25 mouse cellular contexts compared by ENCODE assay signal in genomic region chr15:22857704-22858103, GRCm38 (mm10).
DNase-seq lines count a peak whose midpoint lies in the region; ATAC-seq and TF ChIP-seq lines count a peak whose summit lies in the region.
"Had no signal": no experiment of that assay in that cellular context is flagged by ENCODE, and none has a peak within 500 bp of the region (broad histone marks: within the 10 kb centered on the region; RNA-seq: fewer than 3 reads in every experiment).

No protein-coding gene starts in this region.

- no peaks in the 10 kb centered on the region for H3K27me3 ChIP-seq in forebrain, embryonic 14.5 days (replicated peaks; ENCODE audit: control insufficient read depth, insufficient read depth, low read length)
- H3K27me3 ChIP-seq in forebrain, embryonic 10.5 days (ENCODE audit: poor library complexity, severe bottlenecking) = no peaks in the 10 kb centered on the region
- H3K27me3 ChIP-seq in forebrain, embryonic 16.5 days (replicated peaks; ENCODE audit: control insufficient read depth, insufficient read depth, low read length) = no peaks in the 10 kb centered on the region
- H3K27me3 ChIP-seq in forebrain, embryonic 11.5 days (ENCODE audit: control insufficient read depth, insufficient read depth, low read length) = no peaks in the 10 kb centered on the region
- H3K27me3 ChIP-seq: CH12.LX; embryonic facial prominence, embryonic 13.5 days; embryonic facial prominence, embryonic 15.5 days; Patski had no signal

- no peak for TF ChIP-seq CTCF in brain, embryonic 14.5 days (IDR thresholded peaks at IDR 0.05; ENCODE audit: borderline replicate concordance, extremely low read depth, insufficient read depth, insufficient read length)

- TF ChIP-seq POLR2A in brain, embryonic 14.5 days (IDR thresholded peaks at IDR 0.05; ENCODE audit: borderline replicate concordance, extremely low read depth, insufficient read depth, insufficient read length, poor library complexity, severe bottlenecking) = no peak

- peak; percentile 35 for DNase-seq in forebrain, embryonic 14.5 days (ENCODE audit: low spot score)
- no peak for DNase-seq in forebrain, embryonic 10.5 days (ENCODE audit: extremely low spot score, low spot score)
- no peak for DNase-seq in forebrain, embryonic 11.5 days (ENCODE audit: low spot score)
- peak; percentile 32 for DNase-seq in brain, embryonic 14.5 days (ENCODE audit: low read depth)
- DNase-seq in right cerebral cortex, postnatal 4 days = no peak
- DNase-seq: adrenal gland, adult 8-10 months; adrenal gland, postnatal 14 days; adrenal gland, postnatal 36 days; B cell, adult 2 months; cerebellum, adult 18-20 months; cerebellum, adult 8-10 months; cerebellum, adult 9-11 months; cerebellum, postnatal 14 days; cerebellum, postnatal 36 days; embryo, embryonic 11 days; gastrocnemius, adult 2 months had no signal

- no peaks in the 10 kb centered on the region for H3K9me3 ChIP-seq in forebrain, embryonic 14.5 days (replicated peaks; ENCODE audit: control insufficient read depth, low read length)
- H3K9me3 ChIP-seq in forebrain, embryonic 10.5 days = no peaks in the 10 kb centered on the region
- H3K9me3 ChIP-seq in forebrain, embryonic 16.5 days (ENCODE audit: control insufficient read depth, low read length) = no peaks in the 10 kb centered on the region
- no peaks in the 10 kb centered on the region for H3K9me3 ChIP-seq in forebrain, embryonic 11.5 days (ENCODE audit: control insufficient read depth, low read length)
- H3K9me3 ChIP-seq: embryonic facial prominence, embryonic 13.5 days; embryonic facial prominence, embryonic 15.5 days; G1E had no signal

- H3K4me1 ChIP-seq in forebrain, embryonic 14.5 days (ENCODE audit: control insufficient read depth, insufficient read depth, low read length) = no peaks in the 10 kb centered on the region
- H3K4me1 ChIP-seq in forebrain, embryonic 10.5 days = no peaks in the 10 kb centered on the region
- no peaks in the 10 kb centered on the region for H3K4me1 ChIP-seq in forebrain, embryonic 16.5 days (replicated peaks; ENCODE audit: control insufficient read depth, insufficient read depth, low read length)
- no peaks in the 10 kb centered on the region for H3K4me1 ChIP-seq in forebrain, embryonic 11.5 days (replicated peaks; ENCODE audit: control insufficient read depth, insufficient read depth, low read length)
- H3K4me1 ChIP-seq: embryonic facial prominence, embryonic 13.5 days; embryonic facial prominence, embryonic 15.5 days had no signal

- no peak overlapping the region for H3K4me2 ChIP-seq in forebrain, embryonic 14.5 days (ENCODE audit: low read length)
- H3K4me2 ChIP-seq in forebrain, embryonic 16.5 days (ENCODE audit: low read length) = no peak overlapping the region
- no peak overlapping the region for H3K4me2 ChIP-seq in forebrain, embryonic 11.5 days (ENCODE audit: low read depth, low read length, severe bottlenecking)
- H3K4me2 ChIP-seq: embryonic facial prominence, embryonic 13.5 days; embryonic facial prominence, embryonic 15.5 days had no signal

- H3K36me3 ChIP-seq in forebrain, embryonic 14.5 days (ENCODE audit: control insufficient read depth, insufficient read depth, low read length) = no peaks in the 10 kb centered on the region
- no peaks in the 10 kb centered on the region for H3K36me3 ChIP-seq in forebrain, embryonic 10.5 days (replicated peaks)
- H3K36me3 ChIP-seq in forebrain, embryonic 16.5 days (ENCODE audit: control insufficient read depth, insufficient read depth) = no peaks in the 10 kb centered on the region
- no peaks in the 10 kb centered on the region for H3K36me3 ChIP-seq in forebrain, embryonic 11.5 days (ENCODE audit: control insufficient read depth, insufficient read depth, low read length)
- H3K36me3 ChIP-seq: embryonic facial prominence, embryonic 13.5 days; embryonic facial prominence, embryonic 15.5 days; G1E had no signal

- H3K9ac ChIP-seq in forebrain, embryonic 14.5 days (ENCODE audit: low read length) = no peak overlapping the region
- H3K9ac ChIP-seq in forebrain, embryonic 16.5 days (replicated peaks; ENCODE audit: low read depth, low read length) = no peak overlapping the region
- no peak overlapping the region for H3K9ac ChIP-seq in forebrain, embryonic 11.5 days (ENCODE audit: low read length)
- H3K9ac ChIP-seq: embryonic facial prominence, embryonic 13.5 days; embryonic facial prominence, embryonic 15.5 days had no signal

- H3K27ac ChIP-seq in forebrain, embryonic 14.5 days (ENCODE audit: low read depth, low read length) = no peak overlapping the region
- no peak overlapping the region for H3K27ac ChIP-seq in forebrain, embryonic 10.5 days
- H3K27ac ChIP-seq in forebrain, embryonic 16.5 days (ENCODE audit: low read length) = no peak overlapping the region
- no peak overlapping the region for H3K27ac ChIP-seq in forebrain, embryonic 11.5 days (ENCODE audit: low read depth, low read length)
- H3K27ac ChIP-seq: embryonic facial prominence, embryonic 13.5 days; embryonic facial prominence, embryonic 15.5 days; gastrocnemius, adult 2 months had no signal

- 0 out of 2 replicates have a peak, but pooled peaks have one; percentile 55 for ATAC-seq in forebrain, embryonic 14.5 days
- peak; percentile 72 for ATAC-seq in forebrain, embryonic 16.5 days
- no peak for ATAC-seq in forebrain, embryonic 11.5 days (replicated peaks; ENCODE audit: low FRiP score)
- ATAC-seq: activated CD4-positive, CD25-positive, alpha-beta regulatory T cell, adult 4 months; CD4-positive, CD25-positive, alpha-beta regulatory T cell, adult 4 months; Patski had no signal

- no peak overlapping the region for H3K4me3 ChIP-seq in forebrain, embryonic 14.5 days (ENCODE audit: low read depth, low read length)
- H3K4me3 ChIP-seq in forebrain, embryonic 10.5 days = no peak overlapping the region
- H3K4me3 ChIP-seq in forebrain, embryonic 16.5 days (replicated peaks; ENCODE audit: low read length) = no peak overlapping the region
- H3K4me3 ChIP-seq in forebrain, embryonic 11.5 days (ENCODE audit: low read depth, low read length) = no peak overlapping the region
- H3K4me3 ChIP-seq: embryonic facial prominence, embryonic 13.5 days; embryonic facial prominence, embryonic 15.5 days; erythroblast, embryonic 14.5 days; gastrocnemius, adult 2 months had no signal

Comparison
In these comparisons a context has a peak if more than half of its experiments do, and no peak if none do; other contexts are left out.
1. DNase-seq: peak in forebrain, embryonic 14.5 days (single experiment) and brain, embryonic 14.5 days (single experiment); none in forebrain, embryonic 10.5 days (single experiment), forebrain, embryonic 11.5 days (single experiment) and right cerebral cortex, postnatal 4 days (single experiment).